In the genomic region with DNA sequence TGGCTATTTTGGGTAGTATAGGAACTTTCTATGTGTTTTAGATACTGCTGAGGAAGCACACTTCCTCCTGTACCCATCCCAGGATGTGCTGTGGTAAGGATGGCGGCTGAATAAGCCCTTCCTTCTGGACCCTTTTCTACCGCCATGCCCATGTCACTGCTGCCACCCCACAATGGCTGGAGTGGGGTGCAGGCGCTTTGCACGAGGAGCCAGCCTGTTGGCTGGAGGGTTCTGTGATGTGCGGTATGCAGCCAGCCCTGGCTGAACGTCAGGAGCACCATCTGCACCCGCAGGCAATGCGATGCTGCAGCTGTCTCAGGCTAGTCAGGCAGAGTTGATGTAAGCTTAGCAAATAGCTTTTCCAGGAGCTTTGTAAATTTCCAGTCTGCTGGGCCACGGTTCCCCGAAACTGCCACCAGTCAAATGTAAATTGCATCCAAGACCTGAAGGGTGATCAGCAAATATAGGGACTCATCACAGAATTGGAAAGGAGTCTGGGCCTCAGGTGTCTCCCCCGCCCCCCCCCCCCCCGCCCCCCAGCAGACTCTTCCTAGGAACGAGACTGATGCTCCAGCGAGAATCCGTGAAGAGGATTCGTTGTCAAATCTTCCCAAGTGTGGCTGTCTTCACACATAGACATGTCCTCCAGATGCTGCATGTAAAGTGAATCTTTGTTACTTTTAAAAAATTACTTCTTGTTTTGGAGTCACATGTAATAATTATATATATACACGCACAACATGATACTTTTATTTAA, we compare ENCODE assay signal across 9 mouse cellular contexts.
A peak's percentile ranks its signal among the peaks of the same experiment; 100 is the strongest.
DNase-seq lines count a peak whose midpoint lies in the region; ATAC-seq lines count a peak whose summit lies in the region.
"Had no signal": no experiment of that assay in that cellular context is flagged by ENCODE, and none has a peak within 500 bp of the region (broad histone marks: within the 10 kb centered on the region; RNA-seq: fewer than 3 reads in every experiment).

No protein-coding gene starts in this region.

- no peaks in the 10 kb centered on the region for H3K27me3 ChIP-seq in embryonic facial prominence, embryonic 14.5 days (replicated peaks; ENCODE audit: control insufficient read depth, insufficient read depth, low read length)
- no peaks in the 10 kb centered on the region for H3K27me3 ChIP-seq in hindbrain, embryonic 14.5 days (ENCODE audit: control insufficient read depth, insufficient read depth, low read length)
- no peaks in the 10 kb centered on the region for H3K27me3 ChIP-seq in heart, embryonic 12.5 days (replicated peaks)
- H3K27me3 ChIP-seq: embryonic facial prominence, embryonic 15.5 days had no signal

- no peak overlapping the region for H3K4me3 ChIP-seq in embryonic facial prominence, embryonic 14.5 days (ENCODE audit: low read depth, low read length)
- H3K4me3 ChIP-seq in hindbrain, embryonic 14.5 days (replicated peaks; ENCODE audit: low read length): no peak overlapping the region
- H3K4me3 ChIP-seq in heart, embryonic 12.5 days: no peak overlapping the region
- H3K4me3 ChIP-seq: embryonic facial prominence, embryonic 15.5 days had no signal

- 0 out of 2 replicates have a peak, but pooled peaks cover 3% of the 10 kb centered on the region for H3K4me1 ChIP-seq in embryonic facial prominence, embryonic 14.5 days (ENCODE audit: control insufficient read depth, insufficient read depth, low read length)
- H3K4me1 ChIP-seq in hindbrain, embryonic 14.5 days (replicated peaks; ENCODE audit: control insufficient read depth, insufficient read depth, low read length): peaks cover 16% of the 10 kb centered on the region
- H3K4me1 ChIP-seq in heart, embryonic 12.5 days (replicated peaks): no peaks in the 10 kb centered on the region; the same call in 1 of the 2 replicates

- no peak overlapping the region for H3K9ac ChIP-seq in embryonic facial prominence, embryonic 14.5 days (ENCODE audit: low read depth, low read length)
- 0 out of 2 replicates have a peak overlapping the region, but pooled peaks have one; percentile 4 for H3K9ac ChIP-seq in hindbrain, embryonic 14.5 days
- no peak overlapping the region for H3K9ac ChIP-seq in heart, embryonic 12.5 days
- H3K9ac ChIP-seq: embryonic facial prominence, embryonic 15.5 days had no signal

- no peaks in the 10 kb centered on the region for H3K9me3 ChIP-seq in embryonic facial prominence, embryonic 14.5 days (ENCODE audit: control insufficient read depth, low read length)
- H3K9me3 ChIP-seq in hindbrain, embryonic 14.5 days (ENCODE audit: control insufficient read depth, low read length): no peaks in the 10 kb centered on the region
- H3K9me3 ChIP-seq in heart, embryonic 12.5 days (replicated peaks): no peaks in the 10 kb centered on the region
- H3K9me3 ChIP-seq: embryonic facial prominence, embryonic 15.5 days had no signal

- no peaks in the 10 kb centered on the region for H3K36me3 ChIP-seq in embryonic facial prominence, embryonic 14.5 days (ENCODE audit: control insufficient read depth, insufficient read depth, low read length)
- no peaks in the 10 kb centered on the region for H3K36me3 ChIP-seq in hindbrain, embryonic 14.5 days (replicated peaks; ENCODE audit: control insufficient read depth, insufficient read depth)
- H3K36me3 ChIP-seq in heart, embryonic 12.5 days: no peaks in the 10 kb centered on the region
- H3K36me3 ChIP-seq: embryonic facial prominence, embryonic 15.5 days had no signal

- WGBS in embryonic facial prominence, embryonic 14.5 days: 42% methylated on average over 17 of the region's 17 CpGs
- WGBS in hindbrain, embryonic 14.5 days: 34% methylated on average over 17 of the region's 17 CpGs
- 54% methylated on average over 17 of the region's 17 CpGs for WGBS in heart, embryonic 12.5 days

- no peak overlapping the region for H3K27ac ChIP-seq in embryonic facial prominence, embryonic 14.5 days (replicated peaks; ENCODE audit: low read depth, low read length)
- H3K27ac ChIP-seq in hindbrain, embryonic 14.5 days: peak overlapping the region; percentile 83
- H3K27ac ChIP-seq in heart, embryonic 12.5 days (ENCODE audit: poor library complexity, severe bottlenecking): no peak overlapping the region
- H3K27ac ChIP-seq: embryonic facial prominence, embryonic 15.5 days had no signal

- peak; percentile 65; the same call in 1 of the 2 replicates for ATAC-seq in embryonic facial prominence, embryonic 14.5 days (ENCODE audit: low read depth)
- peak; percentile 83 for ATAC-seq in hindbrain, embryonic 14.5 days (ENCODE audit: low FRiP score)
- ATAC-seq in megakaryocyte, adult 5-6 weeks (ENCODE audit: poor library complexity, severe bottlenecking): peak; percentile 45
- ATAC-seq in heart, embryonic 12.5 days (ENCODE audit: insufficient number of reproducible peaks, low FRiP score): no peak

- peak; percentile 59 for DNase-seq in embryonic facial prominence, embryonic 14.5 days (ENCODE audit: low spot score)
- peak; percentile 64 for DNase-seq in hindbrain, embryonic 14.5 days (ENCODE audit: low spot score)
- DNase-seq in right cerebral cortex, postnatal 25 days: peak; percentile 82
- no peak for DNase-seq in kidney, adult 8-10 months
- no peak for DNase-seq in ovary, postnatal 36 days (ENCODE audit: low spot score)
- no peak for DNase-seq in lung, adult 18-20 months

- H3K4me2 ChIP-seq in embryonic facial prominence, embryonic 14.5 days (ENCODE audit: low read depth, low read length): no peak overlapping the region
- no peak overlapping the region for H3K4me2 ChIP-seq in hindbrain, embryonic 14.5 days (replicated peaks)
- no peak overlapping the region for H3K4me2 ChIP-seq in heart, embryonic 12.5 days
- H3K4me2 ChIP-seq: embryonic facial prominence, embryonic 15.5 days had no signal

Comparison
In these comparisons a context has a peak if more than half of its experiments do, and no peak if none do; other contexts are left out.
1. DNase-seq: peak in embryonic facial prominence, embryonic 14.5 days (single experiment), hindbrain, embryonic 14.5 days (single experiment) and right cerebral cortex, postnatal 25 days (single experiment); none in kidney, adult 8-10 months (0 of 2), ovary, postnatal 36 days (single experiment) and lung, adult 18-20 months (0 of 2).